Mouse (Mus musculus) testis, adult 2 months (tissue): ENCODE measurements around the gene Gm3285. TPM values are rescaled to one million over a fixed set of nuclear protein-coding genes. Genes with fewer than 3 reads are reported as not detected.
A peak's percentile ranks its signal among the peaks of the same experiment; 100 is the strongest.

ENCODE experiments used
- H3K27ac ChIP-seq: fragments of 200-500 bp; 2 replicates; pipeline ENCODE4 v1.5.1; 2012; ENCODE audit warnings: low read depth, low read length; ENCODE audit not compliant: control insufficient read depth, insufficient read depth
- H3K27me3 ChIP-seq: fragments of 200-500 bp; 2 replicates; pipeline ENCODE4 v1.6.1; 2012; ENCODE audit warnings: mild to moderate bottlenecking, low read length, moderate library complexity; ENCODE audit not compliant: control insufficient read depth, insufficient read depth
- H3K36me3 ChIP-seq: fragments of 200-500 bp; 2 replicates; pipeline ENCODE4 v1.6.1; 2012; ENCODE audit warnings: mild to moderate bottlenecking, low read length; ENCODE audit not compliant: control insufficient read depth, insufficient read depth
- H3K4me1 ChIP-seq: fragments of 200-500 bp; 2 replicates; pipeline ENCODE4 v1.6.1; 2012; ENCODE audit warnings: low read length; ENCODE audit not compliant: control insufficient read depth, insufficient read depth
- H3K4me3 ChIP-seq: fragments of 200-500 bp; 2 replicates; pipeline ENCODE4 v1.5.1; 2012; ENCODE audit warnings: low read depth, mild to moderate bottlenecking, low read length, moderate library complexity, mixed read lengths; ENCODE audit not compliant: control insufficient read depth
- CTCF ChIP-seq: fragments of 200-500 bp; IDR thresholded peaks from 2 replicates; pipeline ENCODE4 v1.5.1; 2012; ENCODE audit warnings: low read depth, mild to moderate bottlenecking, inconsistent platforms, low read length, moderate library complexity; ENCODE audit not compliant: control insufficient read depth, insufficient read depth, insufficient replicate concordance
- POLR2A ChIP-seq: fragments of 200-500 bp; IDR thresholded peaks from 2 replicates; pipeline ENCODE4 v1.6.1; 2012; ENCODE audit warnings: low read depth, mild to moderate bottlenecking, inconsistent platforms, low read length, moderate library complexity; ENCODE audit not compliant: control insufficient read depth
- polyA plus RNA-seq: library from polyadenylated mRNA; depleted of rRNA; stranded (reverse); fragments of >200 nt; gene quantifications from 2 replicates; pipeline ENCODE4 v1.2.3, GENCODE M21; 2012

Gene Gm3285
- polyA plus RNA-seq, 1 experiment: not detected

DNA sequence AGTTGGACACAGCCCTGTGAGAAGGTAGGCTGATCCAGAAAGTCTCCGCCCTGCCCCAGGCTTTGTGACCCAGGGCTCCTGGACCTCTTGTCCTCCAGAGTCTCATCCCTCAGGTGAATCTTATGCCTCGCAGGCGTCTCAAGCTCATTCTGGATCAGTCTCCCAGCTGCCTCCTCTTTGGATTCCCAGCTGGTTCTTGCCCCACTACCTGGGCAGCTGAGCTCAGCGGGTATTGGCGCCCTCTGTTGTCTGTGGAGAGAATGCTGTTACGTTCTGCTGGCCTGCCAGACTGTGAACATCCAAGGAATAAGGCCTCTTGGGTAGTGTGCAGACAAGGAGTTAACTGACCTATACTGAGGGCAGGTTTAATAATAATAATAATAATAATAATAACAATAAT, 17.2 kb downstream of the Gm3285 start:
- TF ChIP-seq CTCF: peak; percentile 46; the same call in 1 of the 2 replicates
- TF ChIP-seq POLR2A: no peak
- Histone ChIP-seq H3K4me1 (no peaks in the 10 kb centered on the region; the same call in 1 of the 2 replicates), H3K27ac (no peak overlapping the region), H3K27me3 (no peaks in the 10 kb centered on the region), H3K36me3 (no peaks in the 10 kb centered on the region), H3K4me3 (no peak overlapping the region)

DNA sequence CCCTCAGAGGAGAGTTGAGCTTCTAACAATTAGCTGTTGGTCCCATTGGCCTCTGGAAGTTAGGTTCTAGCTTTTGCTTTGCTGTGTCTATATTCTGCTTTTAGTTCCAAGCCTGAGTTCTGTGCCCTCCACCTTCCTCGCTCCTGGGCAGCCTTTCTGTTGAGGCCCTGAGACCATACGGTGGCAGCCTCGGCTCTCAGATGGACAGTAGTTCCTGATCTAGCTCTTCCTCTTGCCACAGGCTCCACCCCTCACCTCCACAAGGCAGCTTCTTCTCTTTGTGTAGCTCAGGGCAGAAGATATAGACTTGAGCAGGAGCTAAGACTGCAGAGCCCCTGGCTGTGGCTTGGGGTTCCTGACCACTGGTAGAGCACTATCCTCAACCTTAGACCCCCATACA, 18.5 kb downstream of the Gm3285 start:
- Histone ChIP-seq H3K4me1 (no peaks in the 10 kb centered on the region; the same call in 1 of the 2 replicates), H3K36me3 (no peaks in the 10 kb centered on the region)
- TF ChIP-seq CTCF: no peak

DNA sequence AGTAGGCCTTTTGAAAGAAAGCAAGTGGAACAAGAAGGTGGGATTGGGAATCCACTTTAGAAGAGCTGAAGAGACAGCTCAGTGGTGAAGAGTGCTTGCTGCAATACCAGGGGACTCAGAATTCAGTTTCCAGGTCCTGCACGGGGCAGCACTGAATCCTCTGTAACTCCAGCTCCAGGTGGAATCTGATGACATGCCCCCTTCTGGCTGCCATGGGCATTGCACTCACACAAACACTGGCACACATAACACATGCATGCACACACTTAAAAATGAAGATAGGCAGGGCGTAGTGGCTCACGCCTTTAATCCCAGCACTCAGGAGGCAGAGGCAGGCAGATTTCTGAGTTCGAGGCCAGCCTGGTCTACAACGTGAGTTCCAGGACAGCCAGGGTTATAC, 20.8 kb downstream of the Gm3285 start:
- Histone ChIP-seq H3K27ac (no peak overlapping the region), H3K36me3 (no peaks in the 10 kb centered on the region), H3K4me3 (no peak overlapping the region), H3K4me1 (no peaks in the 10 kb centered on the region; the same call in 1 of the 2 replicates), H3K27me3 (no peaks in the 10 kb centered on the region)
- TF ChIP-seq CTCF: peak; percentile 43; the same call in 1 of the 2 replicates
- no peak for TF ChIP-seq POLR2A

More for the DNA sequence above, 18.5 kb downstream of the Gm3285 start:
- Histone ChIP-seq H3K27ac (no peak overlapping the region), H3K4me3 (no peak overlapping the region), H3K27me3 (no peaks in the 10 kb centered on the region)

DNA sequence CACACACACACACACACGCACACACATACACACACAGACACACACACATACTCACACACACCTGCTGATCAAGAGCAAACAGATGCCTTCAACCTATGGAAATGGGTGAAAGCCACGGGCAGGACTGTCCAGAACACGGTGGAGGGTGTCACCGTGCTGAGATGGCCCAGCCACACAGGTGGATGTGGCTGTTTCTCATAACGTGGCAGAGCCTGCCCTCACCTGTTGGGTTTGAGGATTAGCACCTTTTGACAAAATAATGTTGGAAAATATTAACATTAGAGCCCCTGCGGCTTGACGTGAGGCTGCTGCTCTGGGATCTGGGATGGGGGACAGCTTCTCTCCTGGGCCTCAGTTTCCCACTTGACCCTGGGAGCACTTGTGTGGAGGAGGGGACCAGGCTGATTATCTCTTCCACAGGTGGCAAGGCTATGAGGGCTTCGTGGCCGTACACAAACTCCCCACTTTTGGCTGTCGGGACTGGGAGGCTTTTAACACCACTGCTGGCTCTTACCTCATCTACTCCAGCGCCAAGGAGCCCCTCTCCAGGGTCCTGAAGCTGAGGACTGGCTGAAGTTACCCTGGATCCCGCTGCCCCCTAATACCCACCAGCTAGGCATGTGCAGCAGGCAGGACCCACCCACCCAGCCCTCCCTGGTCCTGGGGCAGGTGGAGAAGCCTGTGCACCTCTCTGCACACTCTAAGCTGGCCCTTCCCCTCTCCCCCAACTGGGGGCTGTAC, 24.4 kb downstream of the Gm3285 start:
- no peaks in the 10 kb centered on the region for H3K36me3 ChIP-seq
- H3K27me3 ChIP-seq: no peaks in the 10 kb centered on the region
- H3K4me1 ChIP-seq: no peaks in the 10 kb centered on the region; the same call in 1 of the 2 replicates

DNA sequence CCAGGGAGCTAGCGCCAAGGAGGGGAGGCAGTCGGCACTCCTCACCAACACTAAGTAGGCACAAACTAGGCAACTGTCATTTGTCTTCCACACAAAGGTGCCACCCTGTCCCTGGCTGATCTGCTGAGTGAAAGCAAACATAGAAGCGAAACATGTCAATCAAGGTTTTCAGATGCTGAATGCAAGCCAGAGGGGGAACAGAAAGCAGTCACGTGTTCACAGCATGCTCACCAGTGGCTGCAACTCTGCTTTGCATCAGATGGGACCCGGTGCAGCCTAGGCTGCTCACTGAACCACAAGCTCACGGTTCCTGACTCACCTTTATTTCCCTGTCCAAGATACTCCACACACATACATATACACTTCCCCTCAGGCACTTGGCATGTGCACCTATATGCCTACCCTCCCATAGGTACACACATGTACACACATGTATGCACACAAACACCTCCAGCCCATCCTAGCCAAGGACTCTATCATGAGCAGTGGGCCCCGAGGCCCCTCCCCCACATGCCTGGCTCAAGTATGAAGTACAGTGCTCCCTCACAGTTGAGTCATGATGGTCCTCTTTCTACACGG, 29.3 kb downstream of the Gm3285 start:
- H3K36me3 ChIP-seq: no peaks in the 10 kb centered on the region
- TF ChIP-seq CTCF (no peak), POLR2A (no peak)
- no peaks in the 10 kb centered on the region for H3K27me3 ChIP-seq
- no peaks in the 10 kb centered on the region for H3K4me1 ChIP-seq
- H3K4me3 ChIP-seq: peak overlapping the region; percentile 71
- no peak overlapping the region for H3K27ac ChIP-seq

More for the DNA sequence above, 24.4 kb downstream of the Gm3285 start:
- H3K4me3 ChIP-seq: no peak overlapping the region
- H3K27ac ChIP-seq: no peak overlapping the region
- no peak for TF ChIP-seq CTCF
- TF ChIP-seq POLR2A: no peak

DNA sequence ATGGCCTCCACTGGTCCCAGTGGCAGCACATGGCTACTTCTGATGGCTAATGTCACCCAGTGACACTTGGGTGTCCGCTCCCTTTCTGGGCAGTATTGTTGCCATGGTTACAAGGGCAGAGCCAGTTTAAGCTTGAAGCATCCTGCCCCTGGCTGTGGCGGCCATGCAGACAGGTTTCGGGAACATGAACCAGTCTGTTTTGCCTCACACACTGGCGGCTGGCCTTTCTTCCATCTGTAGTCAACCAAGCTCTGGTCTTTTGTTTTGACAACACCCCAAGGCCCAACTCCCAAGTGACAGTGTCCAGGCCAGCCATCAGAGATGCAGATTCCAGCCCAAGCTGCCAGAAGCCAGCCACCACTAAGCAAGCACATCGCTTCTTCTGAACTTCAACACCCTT, 33.8 kb downstream of the Gm3285 start:
- Histone ChIP-seq H3K4me3 (peak overlapping the region; percentile 77), H3K27me3 (no peaks in the 10 kb centered on the region), H3K36me3 (no peaks in the 10 kb centered on the region), H3K4me1 (no peaks in the 10 kb centered on the region), H3K27ac (no peak overlapping the region)
- TF ChIP-seq CTCF (no peak), POLR2A (no peak)

DNA sequence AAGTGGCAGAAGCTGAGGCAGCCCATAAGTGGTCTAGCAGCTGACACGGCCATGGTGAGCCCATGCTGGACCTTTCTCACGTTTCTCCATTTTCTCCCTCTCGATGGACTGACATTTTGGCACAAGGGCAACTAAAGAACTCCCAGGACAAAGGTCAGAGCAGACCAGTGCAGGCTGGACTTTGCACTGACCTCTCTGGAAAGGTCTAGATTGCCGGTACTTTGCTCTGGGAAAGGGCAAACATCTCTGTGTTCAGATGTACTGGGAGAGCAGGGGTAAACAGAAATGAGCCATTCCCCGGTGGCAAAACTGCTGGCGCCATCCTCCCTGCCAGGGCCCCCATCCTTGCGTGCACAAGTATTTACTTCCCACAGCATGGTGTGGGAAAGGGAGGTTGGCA, 38.4 kb downstream of the Gm3285 start:
- H3K4me3 ChIP-seq: no peak overlapping the region
- TF ChIP-seq POLR2A (no peak), CTCF (no peak)
- H3K27me3 ChIP-seq: no peaks in the 10 kb centered on the region
- H3K27ac ChIP-seq: no peak overlapping the region
- peaks cover 11% of the 10 kb centered on the region for H3K4me1 ChIP-seq
- no peaks in the 10 kb centered on the region for H3K36me3 ChIP-seq
